Mouse (Mus musculus) limb, embryonic 14.5 days (tissue): ENCODE measurements around the gene Nr2c2ap. TPM values are rescaled to one million over a fixed set of nuclear protein-coding genes. Genes with fewer than 3 reads are reported as not detected.

ENCODE experiments used
- ATAC-seq: fragments of 200-750 bp; cut with Nextera tagmentation; 2 replicates; pipeline ENCODE4 v1.8.0; 2017; ENCODE audit warnings: low read depth, moderate number of reproducible peaks, moderate TSS enrichment; ENCODE audit not compliant: low FRiP score
- DNase-seq: peaks from one replicate; pipeline ENCODE4 v3.0.0-alpha.2; 2015; ENCODE audit warnings: low spot score
- H3K27ac ChIP-seq: fragments of 300-500 bp; sonication (generic); replicated peaks from 2 replicates; pipeline ENCODE4 v1.5.1; 2014; ENCODE audit warnings: low read depth, mild to moderate bottlenecking, low read length, moderate library complexity, mixed read lengths
- H3K27me3 ChIP-seq: fragments of 300-500 bp; sonication (generic); 2 replicates; pipeline ENCODE4 v1.6.1; 2014; ENCODE audit warnings: low read length, mixed read lengths; ENCODE audit not compliant: control insufficient read depth, insufficient read depth
- H3K36me3 ChIP-seq: fragments of 300-500 bp; sonication (generic); 2 replicates; pipeline ENCODE4 v1.6.1; 2014; ENCODE audit warnings: mild to moderate bottlenecking, low read length, moderate library complexity, mixed read lengths; ENCODE audit not compliant: control insufficient read depth, insufficient read depth
- H3K4me1 ChIP-seq: fragments of 300-500 bp; sonication (generic); 2 replicates; pipeline ENCODE4 v1.6.1; 2014; ENCODE audit warnings: antibody characterized with exemption, low read length, mixed read lengths; ENCODE audit not compliant: control insufficient read depth, insufficient read depth
- H3K4me2 ChIP-seq: fragments of 300-500 bp; sonication (generic); replicated peaks from 2 replicates; pipeline ENCODE4 v1.6.1; 2014; ENCODE audit warnings: low read depth, mild to moderate bottlenecking, low read length, moderate library complexity; ENCODE audit not compliant: severe bottlenecking
- H3K4me3 ChIP-seq: fragments of 300-500 bp; sonication (generic); replicated peaks from 2 replicates; pipeline ENCODE4 v1.5.1; 2014; ENCODE audit warnings: low read length
- H3K9ac ChIP-seq: fragments of 300-500 bp; sonication (generic); 2 replicates; pipeline ENCODE4 v1.6.1; 2014; ENCODE audit warnings: mild to moderate bottlenecking, low read depth, low read length, moderate library complexity; ENCODE audit not compliant: severe bottlenecking
- H3K9me3 ChIP-seq: fragments of 300-500 bp; sonication (generic); 2 replicates; pipeline ENCODE4 v1.6.1; 2016; ENCODE audit warnings: low read length; ENCODE audit not compliant: control insufficient read depth
- POLR2A ChIP-seq: fragments of 200-500 bp; IDR thresholded peaks from 2 replicates; pipeline ENCODE4 v1.8.0; 2012; ENCODE audit warnings: inconsistent platforms, mild to moderate bottlenecking, moderate library complexity, borderline replicate concordance; ENCODE audit not compliant: insufficient read depth, insufficient read length; ENCODE audit errors: extremely low read depth
- WGBS: fragments of 180-500 bp; shearing (Covaris S2); extraction: QIAGEN DNeasy Blood & Tissue Kit; methylation state at CpG from one replicate; pipeline ENCODE4 v1.1.7; 2014; 5-methylcytosine and 5-hydroxymethylcytosine counted together
- polyA plus RNA-seq, 2 experiments: library from polyadenylated mRNA; depleted of rRNA in 1 of 2; stranded (reverse) in 1 of 2; unstranded in 1 of 2; fragments of >200 nt; fragmentation: Nextera tagmentation in 1 of 2; extraction: Ambion mirVana in 1 of 2; gene quantifications; 2 replicates each; pipeline versions ENCODE4 v1.2.1 to v1.2.3; 2012 to 2014

The Nr2c2ap gene
- polyA plus RNA-seq, 2 experiments = 19.3 to 20.8 TPM

- H3K27me3 ChIP-seq = no peaks in the 10 kb centered on the region
- TF ChIP-seq POLR2A = peak; percentile 78; the same call in 1 of the 2 replicates
- H3K4me3 ChIP-seq = peak within 1 kb of the TSS; percentile 66
- peak within 1 kb of the TSS; percentile 60 for H3K4me2 ChIP-seq
- 0 out of 2 replicates have a peak within 1 kb of the TSS, but pooled peaks have one; percentile 20 for H3K27ac ChIP-seq
- peak; percentile 96 for ATAC-seq
- peaks cover 8% of the 10 kb centered on the region for H3K36me3 ChIP-seq
- H3K9me3 ChIP-seq = no peaks in the 10 kb centered on the region
- H3K4me1 ChIP-seq = peaks cover 7% of the 10 kb centered on the region
- WGBS = 3% methylated on average over 27 of the region's 27 CpGs
- DNase-seq = peak; percentile 97
- H3K9ac ChIP-seq = peak within 1 kb of the TSS; percentile 79
Observed at GRCm38 (mm10) chr8:70172043-70172681, 41.0 kb downstream of the Nr2c2ap start, which contains the start of gene Tmem161a. Tmem161a (plus strand) TSS chr8:70172356.

GRCm38 (mm10) chr8:70173320-70173719 is 42.2 kb downstream of the Nr2c2ap start:
- peak overlapping the region; percentile 66; the same call in 1 of the 2 replicates for H3K4me3 ChIP-seq
- 71% methylated on average over 5 of the region's 5 CpGs for WGBS
- no peak overlapping the region for H3K9ac ChIP-seq

GRCm38 (mm10) chr8:70174079-70174478 is 42.9 kb downstream of the Nr2c2ap start:
- Histone ChIP-seq H3K4me1 (peaks cover 7% of the 10 kb centered on the region), H3K27me3 (no peaks in the 10 kb centered on the region), H3K4me2 (no peak overlapping the region), H3K27ac (no peak overlapping the region), H3K9ac (0 out of 2 replicates have a peak overlapping the region, but pooled peaks have one; percentile 4), H3K9me3 (no peaks in the 10 kb centered on the region), H3K36me3 (peaks cover 23% of the 10 kb centered on the region), H3K4me3 (no peak overlapping the region)
- DNase-seq = no peak
- no peak for ATAC-seq
- WGBS = 89% methylated on average over 7 of the region's 7 CpGs
- no peak for TF ChIP-seq POLR2A

More at GRCm38 (mm10) chr8:70173320-70173719, 42.2 kb downstream of the Nr2c2ap start:
- Histone ChIP-seq H3K9me3 (no peaks in the 10 kb centered on the region), H3K27ac (no peak overlapping the region), H3K4me2 (peak overlapping the region; percentile 60), H3K36me3 (peaks cover 18% of the 10 kb centered on the region), H3K4me1 (peaks cover 7% of the 10 kb centered on the region), H3K27me3 (no peaks in the 10 kb centered on the region)
- ATAC-seq (no peak), DNase-seq (no peak)
- no peak for TF ChIP-seq POLR2A

- no peak overlapping the region for H3K9ac ChIP-seq
- H3K27ac ChIP-seq = no peak overlapping the region
- no peak overlapping the region for H3K4me3 ChIP-seq
- peaks cover 2% of the 10 kb centered on the region; the same call in 1 of the 2 replicates for H3K4me1 ChIP-seq
- no peak for ATAC-seq
- H3K27me3 ChIP-seq = no peaks in the 10 kb centered on the region
- H3K9me3 ChIP-seq = no peaks in the 10 kb centered on the region
- no peak for TF ChIP-seq POLR2A
- peaks cover 45% of the 10 kb centered on the region for H3K36me3 ChIP-seq
- WGBS = 93% methylated on average over 2 of the region's 2 CpGs
- DNase-seq = no peak
- no peak overlapping the region for H3K4me2 ChIP-seq
Observed at GRCm38 (mm10) chr8:70178231-70178630, 47.1 kb downstream of the Nr2c2ap start.

- no peak for ATAC-seq
- no peak overlapping the region for H3K27ac ChIP-seq
- TF ChIP-seq POLR2A = no peak
- WGBS = 97% methylated on average over 4 of the region's 4 CpGs
- no peak overlapping the region for H3K4me2 ChIP-seq
- no peak for DNase-seq
- H3K4me1 ChIP-seq = no peaks in the 10 kb centered on the region
- H3K9ac ChIP-seq = no peak overlapping the region
- H3K4me3 ChIP-seq = no peak overlapping the region
- H3K9me3 ChIP-seq = no peaks in the 10 kb centered on the region
- H3K36me3 ChIP-seq = peaks cover 47% of the 10 kb centered on the region
- H3K27me3 ChIP-seq = no peaks in the 10 kb centered on the region
Observed at GRCm38 (mm10) chr8:70179082-70179481, 47.9 kb downstream of the Nr2c2ap start.
